In genomic region chrX:75082351-75082750, GRCm38 (mm10) we compare ENCODE assay signal across 11 mouse cellular contexts. TPM values are rescaled to one million over a fixed set of nuclear protein-coding genes. Genes with fewer than 3 reads are reported as not detected.
DNase-seq lines count a peak whose midpoint lies in the region; ATAC-seq and TF ChIP-seq lines count a peak whose summit lies in the region.
"Had no signal": no experiment of that assay in that cellular context is flagged by ENCODE, and none has a peak within 500 bp of the region (broad histone marks: within the 10 kb centered on the region; RNA-seq: fewer than 3 reads in every experiment).

No protein-coding gene starts in this region.

- no peaks in the 10 kb centered on the region for H3K27me3 ChIP-seq in kidney, adult 2 months (replicated peaks; ENCODE audit: control insufficient read depth, insufficient read depth, low read length)
- H3K27me3 ChIP-seq in hindbrain, embryonic 13.5 days = no peaks in the 10 kb centered on the region
- no peaks in the 10 kb centered on the region for H3K27me3 ChIP-seq in hindbrain, embryonic 11.5 days (ENCODE audit: control insufficient read depth, insufficient read depth, low read length)

- H3K36me3 ChIP-seq in kidney, adult 2 months (ENCODE audit: control insufficient read depth, insufficient read depth, low read length) = no peaks in the 10 kb centered on the region
- H3K36me3 ChIP-seq in hindbrain, embryonic 13.5 days = no peaks in the 10 kb centered on the region
- H3K36me3 ChIP-seq in hindbrain, embryonic 11.5 days (ENCODE audit: control insufficient read depth, insufficient read depth, low read length) = no peaks in the 10 kb centered on the region
- H3K36me3 ChIP-seq: limb, embryonic 10.5 days had no signal

- no peak overlapping the region for H3K4me2 ChIP-seq in hindbrain, embryonic 13.5 days
- no peak overlapping the region for H3K4me2 ChIP-seq in hindbrain, embryonic 11.5 days (replicated peaks; ENCODE audit: low read depth, low read length)

- no peaks in the 10 kb centered on the region for H3K4me1 ChIP-seq in kidney, adult 2 months (ENCODE audit: control insufficient read depth, insufficient read depth, low read length)
- H3K4me1 ChIP-seq in hindbrain, embryonic 13.5 days (replicated peaks) = no peaks in the 10 kb centered on the region
- no peaks in the 10 kb centered on the region for H3K4me1 ChIP-seq in hindbrain, embryonic 11.5 days (replicated peaks; ENCODE audit: control insufficient read depth, insufficient read depth, low read length)
- H3K4me1 ChIP-seq: limb, embryonic 10.5 days had no signal

- no peaks in the 10 kb centered on the region for H3K9me3 ChIP-seq in hindbrain, embryonic 13.5 days
- no peaks in the 10 kb centered on the region for H3K9me3 ChIP-seq in hindbrain, embryonic 11.5 days (ENCODE audit: control insufficient read depth, low read length)
- H3K9me3 ChIP-seq: limb, embryonic 10.5 days had no signal

- no peak for TF ChIP-seq POLR2A in kidney, adult 2 months (IDR thresholded peaks at IDR 0.05; ENCODE audit: low read depth, low read length)

- 0 out of 2 replicates have a peak, but pooled peaks have one; percentile 18 for TF ChIP-seq CTCF in kidney, adult 2 months (conservative IDR thresholded peaks at IDR 0.05; ENCODE audit: insufficient read depth, insufficient read length, low read depth, low read length)

- ATAC-seq in erythroblast, adult 5-6 weeks (replicated peaks; ENCODE audit: low FRiP score, poor library complexity, severe bottlenecking) = peak; percentile 72
- ATAC-seq in hindbrain, embryonic 13.5 days (ENCODE audit: low FRiP score) = no peak
- ATAC-seq in hindbrain, embryonic 11.5 days (ENCODE audit: low FRiP score) = no peak

- no peak overlapping the region for H3K27ac ChIP-seq in kidney, adult 2 months (ENCODE audit: insufficient read depth, low read depth, low read length)
- no peak overlapping the region for H3K27ac ChIP-seq in hindbrain, embryonic 13.5 days
- no peak overlapping the region for H3K27ac ChIP-seq in hindbrain, embryonic 11.5 days (ENCODE audit: low read depth, low read length)
- H3K27ac ChIP-seq: limb, embryonic 10.5 days had no signal

- H3K4me3 ChIP-seq in kidney, adult 2 months (ENCODE audit: insufficient read depth, low read depth, low read length) = no peak overlapping the region
- H3K4me3 ChIP-seq in hindbrain, embryonic 13.5 days = no peak overlapping the region
- H3K4me3 ChIP-seq in hindbrain, embryonic 11.5 days (ENCODE audit: low read depth, low read length) = no peak overlapping the region
- H3K4me3 ChIP-seq: limb, embryonic 10.5 days; myocyte had no signal

- no peak for DNase-seq in kidney, adult 2 months
- DNase-seq in kidney, adult 8-10 months = no peak
- peak; percentile 35 for DNase-seq in thymus, postnatal 14 days
- DNase-seq in thymus, adult 18-20 months = no peak
- peak; percentile 36 for DNase-seq in thymus, postnatal 4 days
- no peak for DNase-seq in hindbrain, embryonic 11.5 days (ENCODE audit: low spot score)
- DNase-seq: cerebellum, adult 9-10 months had no signal

- 79% methylated on average over 2 of the region's 2 CpGs for WGBS in kidney, adult 2 months
- 61% methylated on average over 2 of the region's 2 CpGs for WGBS in hindbrain, embryonic 13.5 days
- 66% methylated on average over 2 of the region's 2 CpGs for WGBS in hindbrain, embryonic 11.5 days

- H3K9ac ChIP-seq in hindbrain, embryonic 13.5 days = no peak overlapping the region
- no peak overlapping the region for H3K9ac ChIP-seq in hindbrain, embryonic 11.5 days (ENCODE audit: low read depth, low read length)

RNA-seq across cellular contexts. Expression of gene Gab3, which starts 2.9 kb away (rescaled TPM):
- polyA plus RNA-seq in kidney, adult 2 months (2012; rRNA removed) = 0.43 and 0.66 TPM in 2 replicates
- total RNA-seq in erythroblast, adult 5-6 weeks (2015; ENCODE audit: low replicate concordance) = 15.0 and 24.4 TPM in 2 replicates
- 9.6 and 9.8 TPM in 2 replicates for total RNA-seq in erythroblast, adult 5-6 weeks (2017; ENCODE audit: low replicate concordance)
- polyA plus RNA-seq in hindbrain, embryonic 13.5 days (2015; fragmentation: Nextera tagmentation; extraction: Ambion mirVana) = 2.5 and 2.6 TPM in 2 replicates
- 0.81 and 1.5 TPM in 2 replicates for polyA plus RNA-seq in hindbrain, embryonic 11.5 days (2014; fragmentation: Nextera tagmentation; extraction: Ambion mirVana)

RNA-seq across cellular contexts. Expression of gene Dkc1, which starts 13.3 kb away (rescaled TPM):
- 8.2 and 10.8 TPM in 2 replicates for polyA plus RNA-seq in kidney, adult 2 months (2012; rRNA removed)
- total RNA-seq in erythroblast, adult 5-6 weeks (2015; ENCODE audit: low replicate concordance) = 30.6 and 34.5 TPM in 2 replicates
- total RNA-seq in erythroblast, adult 5-6 weeks (2017; ENCODE audit: low replicate concordance) = 64.7 and 81.0 TPM in 2 replicates
- polyA plus RNA-seq in hindbrain, embryonic 13.5 days (2015; fragmentation: Nextera tagmentation; extraction: Ambion mirVana) = 62.9 and 76.0 TPM in 2 replicates
- 117 and 123 TPM in 2 replicates for polyA plus RNA-seq in hindbrain, embryonic 11.5 days (2014; fragmentation: Nextera tagmentation; extraction: Ambion mirVana)

RNA-seq across cellular contexts. Expression of gene Mpp1, which starts 48.5 kb away (rescaled TPM):
- polyA plus RNA-seq in kidney, adult 2 months (2012; rRNA removed) = 143 and 144 TPM in 2 replicates
- 310 and 311 TPM in 2 replicates for total RNA-seq in erythroblast, adult 5-6 weeks (2015; ENCODE audit: low replicate concordance)
- total RNA-seq in erythroblast, adult 5-6 weeks (2017; ENCODE audit: low replicate concordance) = 386 and 717 TPM in 2 replicates
- polyA plus RNA-seq in hindbrain, embryonic 13.5 days (2015; fragmentation: Nextera tagmentation; extraction: Ambion mirVana) = 21.8 and 24.7 TPM in 2 replicates
- polyA plus RNA-seq in hindbrain, embryonic 11.5 days (2014; fragmentation: Nextera tagmentation; extraction: Ambion mirVana) = 25.0 and 28.0 TPM in 2 replicates

Comparison
In these comparisons a context has a peak if more than half of its experiments do, and no peak if none do; other contexts are left out.
1. DNase-seq: peak in thymus, postnatal 14 days (single experiment) and thymus, postnatal 4 days (single experiment); none in kidney, adult 2 months (single experiment), kidney, adult 8-10 months (0 of 2), thymus, adult 18-20 months (0 of 2) and hindbrain, embryonic 11.5 days (single experiment).